Comparison of ENCODE assay signal across 12 mouse cellular contexts in the genomic region with DNA sequence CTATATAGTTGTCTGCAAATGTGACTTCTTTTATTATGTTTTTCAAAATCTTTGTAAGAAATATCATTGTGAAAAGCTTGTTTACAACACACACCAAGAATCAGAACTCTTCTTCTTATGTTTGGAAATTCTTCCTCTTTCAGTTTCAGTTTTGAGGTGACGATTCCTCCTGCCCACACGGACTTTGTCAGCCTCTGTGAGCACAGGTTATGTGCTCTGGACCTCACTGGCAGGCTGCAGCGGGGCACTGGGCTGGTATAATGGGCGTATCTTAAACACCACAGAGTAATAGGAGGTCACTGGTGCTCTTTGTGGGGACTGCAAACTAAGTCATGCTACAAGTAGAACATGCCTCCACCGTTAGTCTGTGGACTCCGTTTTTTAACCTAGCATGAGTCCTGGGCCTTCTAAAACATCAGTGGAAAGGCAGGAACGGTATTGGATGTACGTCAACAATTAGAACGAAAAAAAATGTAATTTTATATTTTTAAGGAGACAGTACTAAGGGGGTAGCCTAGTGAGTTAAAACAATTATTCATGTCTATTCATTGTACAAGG. TPM values are rescaled to one million over a fixed set of nuclear protein-coding genes. Genes with fewer than 3 reads are reported as not detected.
A peak's percentile ranks its signal among the peaks of the same experiment; 100 is the strongest.
DNase-seq lines count a peak whose midpoint lies in the region; ATAC-seq and TF ChIP-seq lines count a peak whose summit lies in the region.
"Had no signal": no experiment of that assay in that cellular context is flagged by ENCODE, and none has a peak within 500 bp of the region (broad histone marks: within the 10 kb centered on the region; RNA-seq: fewer than 3 reads in every experiment).

No protein-coding gene starts in this region.

- H3K4me2 ChIP-seq in kidney, embryonic 15.5 days: no peak overlapping the region
- peak overlapping the region; percentile 94 for H3K4me2 ChIP-seq in CH12.LX (ENCODE audit: insufficient read depth, low read depth, poor library complexity, severe bottlenecking)
- H3K4me2 ChIP-seq in stomach, postnatal 0 days (replicated peaks; ENCODE audit: low read depth): no peak overlapping the region
- H3K4me2 ChIP-seq: forebrain, embryonic 12.5 days had no signal

- H3K4me3 ChIP-seq in kidney, adult 2 months (ENCODE audit: insufficient read depth, low read depth, low read length): peak overlapping the region; percentile 10; the same call in 1 of the 2 replicates
- H3K4me3 ChIP-seq in kidney, embryonic 15.5 days (replicated peaks): no peak overlapping the region
- peak overlapping the region; percentile 17 to 36 (median 28) for H3K4me3 ChIP-seq in CH12.LX (replicated peaks in 1 of 3; ENCODE audit: low read depth in 2 of 3, low read length in 2 of 3, poor library complexity in 1 of 3)
- no peak overlapping the region for H3K4me3 ChIP-seq in layer of hippocampus, adult 2 months
- H3K4me3 ChIP-seq in stomach, postnatal 0 days (ENCODE audit: low read depth, low read length): no peak overlapping the region
- H3K4me3 ChIP-seq: forebrain, embryonic 12.5 days; hindbrain, embryonic 10.5 days had no signal

- no peaks in the 10 kb centered on the region for H3K36me3 ChIP-seq in kidney, adult 2 months (ENCODE audit: control insufficient read depth, insufficient read depth, low read length)
- H3K36me3 ChIP-seq in kidney, embryonic 15.5 days: no peaks in the 10 kb centered on the region
- peaks cover 21 to 56% of the 10 kb centered on the region in 2 experiments for H3K36me3 ChIP-seq in CH12.LX (replicated peaks in 1 of 2; ENCODE audit: control insufficient read depth in 1 of 2, insufficient read depth in 1 of 2, low read length in 1 of 2)
- H3K36me3 ChIP-seq in stomach, postnatal 0 days (ENCODE audit: control insufficient read depth, insufficient read depth, low read length): no peaks in the 10 kb centered on the region
- H3K36me3 ChIP-seq: forebrain, embryonic 12.5 days; hindbrain, embryonic 10.5 days had no signal

- WGBS in kidney, adult 2 months: 80% methylated on average over 9 of the region's 9 CpGs
- WGBS in kidney, embryonic 15.5 days: 86% methylated on average over 9 of the region's 9 CpGs
- WGBS in stomach, postnatal 0 days: 81% methylated on average over 9 of the region's 9 CpGs

- no peak for TF ChIP-seq RAD21 in CH12.LX (IDR thresholded peaks at IDR 0.05; ENCODE audit: low read depth, low read length)

- in situ Hi-C loops in CH12.LX (cut with MboI; ENCODE audit: low pct_ligation_motif_present, low pct_unique_long_range_greater_than_20kb, low sequenced_read_pairs): no loop called here

- no peaks in the 10 kb centered on the region for H3K9me3 ChIP-seq in kidney, embryonic 15.5 days (replicated peaks)
- H3K9me3 ChIP-seq in CH12.LX (replicated peaks; ENCODE audit: low read length): no peaks in the 10 kb centered on the region
- no peaks in the 10 kb centered on the region for H3K9me3 ChIP-seq in stomach, postnatal 0 days (ENCODE audit: control insufficient read depth, low read length)
- H3K9me3 ChIP-seq: forebrain, embryonic 12.5 days; hindbrain, embryonic 10.5 days had no signal

- dilution Hi-C loops in CH12.LX (cut with MboI; ENCODE audit: extremely low pct_ligation_motif_present, extremely low pct_unique_long_range_greater_than_20kb, low sequenced_read_pairs): no loop called here

- no peak overlapping the region for H3K9ac ChIP-seq in kidney, embryonic 15.5 days
- H3K9ac ChIP-seq in CH12.LX (ENCODE audit: insufficient read depth, low read depth): peak overlapping the region; percentile 25
- H3K9ac ChIP-seq in stomach, postnatal 0 days (ENCODE audit: low read length): no peak overlapping the region
- H3K9ac ChIP-seq: forebrain, embryonic 12.5 days; liver, embryonic 14.5 days had no signal

- TF ChIP-seq POLR2A in kidney, adult 2 months (IDR thresholded peaks at IDR 0.05; ENCODE audit: low read depth, low read length): no peak
- no peak; the same call in 1 of the 2 replicates for TF ChIP-seq POLR2A in CH12.LX (IDR thresholded peaks at IDR 0.05; ENCODE audit: low read depth, low read length)

- no peak overlapping the region for H3K27ac ChIP-seq in kidney, adult 2 months (ENCODE audit: insufficient read depth, low read depth, low read length)
- no peak overlapping the region for H3K27ac ChIP-seq in kidney, embryonic 15.5 days
- H3K27ac ChIP-seq in CH12.LX (ENCODE audit: insufficient read depth, low read depth): peak overlapping the region; percentile 30; the same call in 1 of the 2 replicates
- H3K27ac ChIP-seq in layer of hippocampus, adult 2 months: no peak overlapping the region
- no peak overlapping the region for H3K27ac ChIP-seq in stomach, postnatal 0 days (replicated peaks)
- H3K27ac ChIP-seq: forebrain, embryonic 12.5 days; hindbrain, embryonic 10.5 days; liver, embryonic 14.5 days had no signal

- peaks cover 32% of the 10 kb centered on the region for H3K79me2 ChIP-seq in CH12.LX (replicated peaks; ENCODE audit: control insufficient read depth, extremely low read depth, insufficient read depth, poor library complexity, severe bottlenecking)

- no peak for ATAC-seq in kidney, embryonic 15.5 days (replicated peaks; ENCODE audit: low FRiP score)
- ATAC-seq in neutrophil, adult 5-6 weeks (ENCODE audit: extremely low read depth, insufficient number of reproducible peaks, low FRiP score, poor library complexity, severe bottlenecking): peak; percentile 71
- no peak for ATAC-seq in stomach, postnatal 0 days (ENCODE audit: low FRiP score, low TSS enrichment)

- TF ChIP-seq EP300 in CH12.LX (IDR thresholded peaks at IDR 0.05; ENCODE audit: low read length): peak; percentile 80
- TF ChIP-seq EP300 in stomach, postnatal 0 days (optimal IDR thresholded peaks at IDR 0.05): no peak

- no peaks in the 10 kb centered on the region for H3K27me3 ChIP-seq in kidney, adult 2 months (replicated peaks; ENCODE audit: control insufficient read depth, insufficient read depth, low read length)
- H3K27me3 ChIP-seq in kidney, embryonic 15.5 days: no peaks in the 10 kb centered on the region
- no peaks in the 10 kb centered on the region for H3K27me3 ChIP-seq in CH12.LX (replicated peaks)
- no peaks in the 10 kb centered on the region for H3K27me3 ChIP-seq in stomach, postnatal 0 days (ENCODE audit: control insufficient read depth, insufficient read depth, low read length)
- H3K27me3 ChIP-seq: forebrain, embryonic 12.5 days had no signal

- TF ChIP-seq CTCF in kidney, adult 2 months (conservative IDR thresholded peaks at IDR 0.05; ENCODE audit: insufficient read depth, insufficient read length, low read depth, low read length): no peak
- no peak for TF ChIP-seq CTCF in CH12.LX (conservative IDR thresholded peaks at IDR 0.05 in 1 of 2, IDR thresholded peaks at IDR 0.05 in 1 of 2; ENCODE audit: low read depth in 2 of 2, low read length in 2 of 2)
- TF ChIP-seq CTCF in layer of hippocampus, adult 2 months (conservative IDR thresholded peaks at IDR 0.05): no peak
- no peak for TF ChIP-seq CTCF in stomach, postnatal 0 days (IDR thresholded peaks at IDR 0.05; ENCODE audit: low read depth)

- DNase-seq in kidney, adult 2 months: peak; percentile 19
- peak; percentile 63 for DNase-seq in CH12.LX (ENCODE audit: extremely low read depth)
- DNase-seq in induced T-regulatory cell, adult 2 months (ENCODE audit: low read depth): peak; percentile 86
- no peak for DNase-seq in cerebellum, postnatal 10 days
- no peak for DNase-seq in layer of hippocampus, adult 2 months (ENCODE audit: low spot score in 2 of 2)
- no peak for DNase-seq in stomach, postnatal 0 days (ENCODE audit: low spot score)
- DNase-seq: cerebellum, postnatal 14 days had no signal

- H3K4me1 ChIP-seq in kidney, adult 2 months (ENCODE audit: control insufficient read depth, insufficient read depth, low read length): no peaks in the 10 kb centered on the region
- no peaks in the 10 kb centered on the region for H3K4me1 ChIP-seq in kidney, embryonic 15.5 days
- H3K4me1 ChIP-seq in CH12.LX (ENCODE audit: control insufficient read depth in 1 of 2, insufficient read depth in 2 of 2): peaks cover 3 to 66% of the 10 kb centered on the region in 2 experiments
- no peaks in the 10 kb centered on the region for H3K4me1 ChIP-seq in stomach, postnatal 0 days (replicated peaks; ENCODE audit: control insufficient read depth, insufficient read depth)
- H3K4me1 ChIP-seq: forebrain, embryonic 12.5 days; hindbrain, embryonic 10.5 days had no signal

TF ChIP-seq in CH12.LX, 34 proteins besides CTCF, POLR2A, EP300 and RAD21 (continues in another document):
- TF ChIP-seq GABPA (IDR thresholded peaks at IDR 0.05; ENCODE audit: insufficient replicate concordance, low read depth, low read length) (no peak), NRF1 (IDR thresholded peaks at IDR 0.05; ENCODE audit: low read depth, low read length) (no peak), MAFK (IDR thresholded peaks at IDR 0.05; ENCODE audit: insufficient replicate concordance, low read length) (no peak), TCF12 (IDR thresholded peaks at IDR 0.05; ENCODE audit: low read depth, low read length) (no peak), HCFC1 (IDR thresholded peaks at IDR 0.05; ENCODE audit: low read depth, low read length) (no peak), ETS1 (conservative IDR thresholded peaks at IDR 0.05; ENCODE audit: low read depth, low read length) (peak; percentile 73), E2F4 (IDR thresholded peaks at IDR 0.05; ENCODE audit: insufficient replicate concordance, low read depth, low read length) (no peak), MYC (IDR thresholded peaks at IDR 0.05; ENCODE audit: low read depth, low read length) (0 out of 2 replicates have a peak, but pooled peaks have one; percentile 48), JUND (conservative IDR thresholded peaks at IDR 0.05; ENCODE audit: low read depth, low read length) (no peak), USF2 (conservative IDR thresholded peaks at IDR 0.05; ENCODE audit: low read depth, low read length) (no peak), CHD2 (IDR thresholded peaks at IDR 0.05; ENCODE audit: low read length) (no peak)

RNA-seq across cellular contexts. Expression of gene Ero1lb, which starts 9.4 kb away (rescaled TPM):
- 3.0 and 3.2 TPM in 2 replicates for polyA plus RNA-seq in kidney, adult 2 months (2012; rRNA removed)
- 7.7 TPM in 2 replicates for polyA plus RNA-seq in kidney, embryonic 15.5 days (2015; fragmentation: Nextera tagmentation; extraction: Ambion mirVana)
- total RNA-seq in CH12.LX (2012; rRNA removed): 17.0 and 20.4 TPM in 2 replicates
- total RNA-seq in CH12.LX (2014; rRNA removed): 34.8 and 36.6 TPM in 2 replicates
- 25.3 and 26.6 TPM in 2 replicates for polyA plus RNA-seq in CH12.LX (2012; ENCODE audit: insufficient read length, low read depth)
- total RNA-seq in neutrophil, adult 5-6 weeks (2017): 80.3 and 87.4 TPM in 2 replicates
- total RNA-seq in layer of hippocampus, adult 2 months (2021): 10 to 100 TPM; 12.4 to 14.8 TPM
- 7.9 TPM in 2 replicates for polyA plus RNA-seq in stomach, postnatal 0 days (2015; fragmentation: Nextera tagmentation; extraction: Ambion mirVana)

RNA-seq across cellular contexts. Expression of gene Edaradd, which starts 54.8 kb away (rescaled TPM):
- polyA plus RNA-seq in kidney, adult 2 months (2012; rRNA removed): 0.53 and 0.55 TPM in 2 replicates
- polyA plus RNA-seq in kidney, embryonic 15.5 days (2015; fragmentation: Nextera tagmentation; extraction: Ambion mirVana): 2.4 TPM in 2 replicates
- 0.38 and 0.68 TPM in 2 replicates for total RNA-seq in CH12.LX (2012; rRNA removed)
- total RNA-seq in CH12.LX (2014; rRNA removed): 0.16 and 0.23 TPM in 2 replicates
- 0.24 and 0.29 TPM in 2 replicates for polyA plus RNA-seq in CH12.LX (2012; ENCODE audit: insufficient read length, low read depth)
- 10.2 and 10.7 TPM in 2 replicates for total RNA-seq in neutrophil, adult 5-6 weeks (2017)
- under 1 TPM; 0.26 to 0.29 TPM for total RNA-seq in layer of hippocampus, adult 2 months (2021)
- polyA plus RNA-seq in stomach, postnatal 0 days (2015; fragmentation: Nextera tagmentation; extraction: Ambion mirVana): 2.2 and 2.4 TPM in 2 replicates

Comparison
In these comparisons a context has a peak if more than half of its experiments do, and no peak if none do; other contexts are left out.
1. H3K4me3 ChIP-seq: peak in kidney, adult 2 months (single experiment) and CH12.LX (3 of 3); none in kidney, embryonic 15.5 days (single experiment), layer of hippocampus, adult 2 months (single experiment) and stomach, postnatal 0 days (single experiment).
2. DNase-seq: peak in kidney, adult 2 months (single experiment), CH12.LX (single experiment) and induced T-regulatory cell, adult 2 months (single experiment); none in cerebellum, postnatal 10 days (0 of 2), layer of hippocampus, adult 2 months (0 of 2) and stomach, postnatal 0 days (single experiment).